Mouse (Mus musculus): ENCODE results near the gene Manbal.

- no peak for TF ChIP-seq POLR2A (IDR thresholded peaks at IDR 0.05; ENCODE audit: insufficient read length, low read depth)
- TF ChIP-seq POLR2AphosphoS2 (IDR thresholded peaks at IDR 0.05; ENCODE audit: insufficient read length, low read depth) = no peak
- no peak for TF ChIP-seq TCF12 (IDR thresholded peaks at IDR 0.05; ENCODE audit: insufficient read depth, poor library complexity, severe bottlenecking)
- no peak for TF ChIP-seq REST (IDR thresholded peaks at IDR 0.05; ENCODE audit: insufficient read depth, insufficient read length)
- no peak for TF ChIP-seq MAX (IDR thresholded peaks at IDR 0.05; ENCODE audit: low read depth)
- TF ChIP-seq TCF3 (IDR thresholded peaks at IDR 0.05; ENCODE audit: insufficient read length, low read depth) = no peak
- no peak for TF ChIP-seq E2F4 (IDR thresholded peaks at IDR 0.05; ENCODE audit: insufficient read depth)
- no peak for TF ChIP-seq MYOD1 (IDR thresholded peaks at IDR 0.05; ENCODE audit: control insufficient read depth in 1 of 3, insufficient read length in 2 of 3, low read depth in 2 of 3)
- TF ChIP-seq CEBPB (IDR thresholded peaks at IDR 0.05; ENCODE audit: insufficient read depth, poor library complexity, severe bottlenecking) = no peak
Measured at GRCm38 (mm10) chr2:157420404-157420803, 53.0 kb downstream of the Manbal start.
